Mouse (Mus musculus) neural tube, embryonic 15.5 days (tissue): Measurements from ENCODE around the gene Stam. TPM values are rescaled to one million over a fixed set of nuclear protein-coding genes. Genes with fewer than 3 reads are reported as not detected.

ENCODE experiments used
- ATAC-seq: fragments of 200-750 bp; cut with Nextera tagmentation; 2 replicates; pipeline ENCODE4 v1.8.0; 2017; ENCODE audit warnings: mild to moderate bottlenecking, moderate TSS enrichment, moderate library complexity; ENCODE audit not compliant: low FRiP score
- H3K27ac ChIP-seq: fragments of 300-500 bp; sonication (generic); replicated peaks from 2 replicates; pipeline ENCODE4 v1.5.1; 2015; ENCODE audit warnings: mild to moderate bottlenecking, inconsistent platforms
- H3K27me3 ChIP-seq: fragments of 300-500 bp; sonication (generic); replicated peaks from 2 replicates; pipeline ENCODE4 v1.6.1; 2015; ENCODE audit warnings: inconsistent platforms
- H3K36me3 ChIP-seq: fragments of 300-500 bp; sonication (generic); 2 replicates; pipeline ENCODE4 v1.6.1; 2015; ENCODE audit warnings: inconsistent platforms
- H3K4me1 ChIP-seq: fragments of 300-500 bp; sonication (generic); 2 replicates; pipeline ENCODE4 v1.6.1; 2015; ENCODE audit warnings: inconsistent platforms
- H3K4me2 ChIP-seq: fragments of 300-500 bp; sonication (generic); 2 replicates; pipeline ENCODE4 v1.6.1; 2015; ENCODE audit warnings: inconsistent platforms, mild to moderate bottlenecking, moderate library complexity
- H3K4me3 ChIP-seq: fragments of 300-500 bp; sonication (generic); replicated peaks from 2 replicates; pipeline ENCODE4 v1.5.1; 2015; ENCODE audit warnings: mild to moderate bottlenecking, inconsistent platforms
- H3K9ac ChIP-seq: fragments of 300-500 bp; sonication (generic); replicated peaks from 2 replicates; pipeline ENCODE4 v1.6.1; 2015; ENCODE audit warnings: mild to moderate bottlenecking, inconsistent platforms
- H3K9me3 ChIP-seq: fragments of 300-500 bp; sonication (generic); replicated peaks from 2 replicates; pipeline ENCODE4 v1.6.1; 2016; ENCODE audit warnings: inconsistent platforms
- WGBS: fragments of 180-500 bp; shearing (Covaris S2); methylation state at CpG from one replicate; pipeline ENCODE4 v1.1.7; 2015; ENCODE audit warnings: mixed read lengths; 5-methylcytosine and 5-hydroxymethylcytosine counted together
- polyA plus RNA-seq: library from polyadenylated mRNA; unstranded; fragments of >200 nt; fragmentation: Nextera tagmentation; extraction: Ambion mirVana; gene quantifications from 2 replicates; pipeline ENCODE4 v1.2.1, GENCODE M21; 2015

Stam gene
- 120 and 128 TPM in 2 replicates for polyA plus RNA-seq

DNA sequence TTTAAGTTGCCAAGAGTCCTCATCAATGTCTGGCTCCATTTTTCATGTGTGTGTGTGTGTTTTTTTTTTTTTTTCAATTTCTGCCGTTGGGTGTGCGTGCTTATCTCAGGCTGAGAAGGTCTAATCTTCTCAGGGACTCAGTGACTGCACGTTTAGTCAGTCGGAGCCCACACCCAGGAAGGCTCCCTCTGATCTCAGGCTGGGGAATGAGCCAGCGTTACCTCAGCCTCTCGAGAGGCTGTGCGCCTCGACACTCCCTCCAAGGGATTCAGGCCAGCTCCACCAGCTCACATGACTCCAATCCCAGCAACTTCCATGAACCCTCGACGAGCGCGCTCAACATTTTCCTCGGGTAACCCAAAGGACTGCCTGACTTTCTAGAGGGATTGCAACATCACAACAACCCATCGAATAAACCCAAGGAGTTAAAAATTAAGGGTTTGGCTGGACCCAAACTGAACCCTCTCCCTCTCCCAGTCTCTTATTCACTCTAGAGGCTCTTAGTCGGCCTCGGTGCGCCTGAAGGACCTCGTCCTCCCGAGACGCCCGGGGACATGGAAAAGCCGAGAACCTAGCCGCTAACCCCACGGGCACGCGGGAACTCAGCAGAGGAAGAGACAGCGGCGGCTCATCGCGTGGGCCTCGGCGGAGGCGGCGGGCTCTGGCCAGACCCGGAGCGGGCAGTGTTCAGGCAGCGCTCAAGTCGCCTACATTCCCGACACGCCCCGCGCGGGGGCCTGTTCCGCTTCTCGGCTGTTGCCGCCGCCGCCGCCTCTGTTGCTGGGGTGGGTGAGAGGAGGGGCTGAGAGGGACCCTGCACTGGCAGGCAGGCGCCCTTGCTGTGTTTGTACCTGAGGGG, at the start of gene Stam:
Gene Stam (plus strand): TSS at position 737 of the 859 bp plus-strand sequence.
- H3K9ac ChIP-seq: peak within 1 kb of the TSS; percentile 94
- ATAC-seq: peak; percentile 97
- no peaks in the 10 kb centered on the region for H3K9me3 ChIP-seq
- peak within 1 kb of the TSS; percentile 94 for H3K4me3 ChIP-seq
- H3K27ac ChIP-seq: peak within 1 kb of the TSS; percentile 100
- H3K36me3 ChIP-seq: no peaks in the 10 kb centered on the region
- peaks cover 23% of the 10 kb centered on the region for H3K4me1 ChIP-seq
- WGBS: under 1% methylated on average over 49 of the region's 50 CpGs
- no peaks in the 10 kb centered on the region for H3K27me3 ChIP-seq
- peak within 1 kb of the TSS; percentile 73 for H3K4me2 ChIP-seq

DNA sequence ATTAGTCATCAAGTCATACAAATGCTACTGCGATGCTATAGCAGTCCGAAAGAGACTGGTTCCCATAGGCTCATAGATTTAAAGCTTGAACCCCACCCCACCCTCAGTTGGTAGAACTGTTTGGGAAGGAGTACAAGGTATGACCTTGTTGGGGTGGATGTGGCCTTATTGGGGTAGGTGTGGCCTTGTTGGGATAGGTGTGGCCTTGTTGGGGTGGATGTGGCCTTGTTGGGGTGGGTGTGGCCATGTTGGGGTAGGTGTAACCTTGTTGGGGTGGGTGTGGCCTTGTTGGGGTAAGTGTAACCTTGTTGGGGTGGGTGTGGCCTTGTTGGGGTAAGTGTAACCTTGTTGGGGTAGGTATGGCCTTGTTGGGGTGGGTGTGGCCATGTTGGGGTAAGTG, 32.6 kb upstream of the Stam start:
- Histone ChIP-seq H3K9me3 (no peaks in the 10 kb centered on the region), H3K4me1 (no peaks in the 10 kb centered on the region), H3K4me3 (no peak overlapping the region), H3K9ac (no peak overlapping the region), H3K36me3 (peaks cover 10% of the 10 kb centered on the region), H3K27me3 (no peaks in the 10 kb centered on the region), H3K27ac (no peak overlapping the region), H3K4me2 (no peak overlapping the region)
- ATAC-seq: no peak
- 100% methylated on average over 2 of the region's 2 CpGs for WGBS

DNA sequence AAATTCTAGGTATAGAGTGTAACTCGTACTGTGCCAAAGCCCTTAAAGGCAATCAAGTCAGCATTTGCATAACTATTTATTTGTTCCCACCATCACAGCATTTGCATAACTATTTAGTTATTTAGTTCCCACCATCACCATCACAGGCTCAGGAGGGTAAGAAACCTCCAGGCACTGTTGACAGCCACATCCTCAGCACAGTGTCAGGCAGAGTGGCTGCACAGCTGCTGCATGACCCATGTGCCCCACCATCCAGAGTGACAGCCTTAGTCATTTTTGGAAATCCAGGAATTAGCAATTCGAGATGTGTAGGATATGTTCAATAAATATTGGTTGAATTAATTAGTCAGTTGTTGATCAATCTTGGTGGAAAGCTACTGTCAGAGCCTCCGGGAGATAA, 30.9 kb upstream of the Stam start:
- Histone ChIP-seq H3K27me3 (no peaks in the 10 kb centered on the region), H3K4me3 (no peak overlapping the region), H3K9me3 (no peaks in the 10 kb centered on the region), H3K9ac (no peak overlapping the region), H3K36me3 (peaks cover 10% of the 10 kb centered on the region), H3K4me1 (no peaks in the 10 kb centered on the region), H3K4me2 (no peak overlapping the region), H3K27ac (no peak overlapping the region)
- no peak for ATAC-seq
- WGBS: 68% methylated on average over 3 of the region's 3 CpGs

DNA sequence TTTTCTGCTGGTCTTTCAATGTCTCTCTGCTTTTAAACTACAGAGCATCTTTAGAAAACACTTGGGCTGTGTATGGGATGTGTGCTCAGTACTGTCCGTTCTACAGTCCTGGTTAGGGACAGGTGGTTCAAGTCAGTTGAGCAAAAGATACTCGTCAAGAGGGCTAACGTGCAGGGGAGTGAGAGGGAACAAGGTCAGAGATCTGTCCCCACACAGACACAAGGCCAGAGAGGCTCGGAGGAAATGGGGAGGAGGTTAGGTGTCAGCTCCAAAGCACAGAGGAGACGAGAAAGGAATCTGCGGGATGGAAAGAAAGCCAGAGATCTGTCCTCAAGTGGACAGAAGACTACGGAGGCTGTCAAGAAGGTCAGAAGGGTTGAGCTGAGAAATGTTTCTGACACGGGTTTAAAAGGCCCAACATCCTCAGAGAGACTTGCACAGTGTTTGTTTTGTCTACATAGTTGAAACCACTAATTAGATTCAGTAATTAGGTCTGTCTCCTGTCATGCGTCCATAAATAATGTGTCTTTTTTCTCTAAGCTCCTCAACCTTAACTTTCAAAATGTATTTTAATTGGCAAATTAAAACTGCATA, 30.2 kb upstream of the Stam start:
- no peaks in the 10 kb centered on the region for H3K9me3 ChIP-seq
- no peak overlapping the region for H3K4me2 ChIP-seq
- H3K27ac ChIP-seq: no peak overlapping the region
- WGBS: 72% methylated on average over 9 of the region's 9 CpGs
- peaks cover 10% of the 10 kb centered on the region for H3K36me3 ChIP-seq
- no peak overlapping the region for H3K4me3 ChIP-seq
- no peak overlapping the region for H3K9ac ChIP-seq
- H3K27me3 ChIP-seq: no peaks in the 10 kb centered on the region
- ATAC-seq: no peak
- H3K4me1 ChIP-seq: 0 out of 2 replicates have a peak, but pooled peaks cover 3% of the 10 kb centered on the region

DNA sequence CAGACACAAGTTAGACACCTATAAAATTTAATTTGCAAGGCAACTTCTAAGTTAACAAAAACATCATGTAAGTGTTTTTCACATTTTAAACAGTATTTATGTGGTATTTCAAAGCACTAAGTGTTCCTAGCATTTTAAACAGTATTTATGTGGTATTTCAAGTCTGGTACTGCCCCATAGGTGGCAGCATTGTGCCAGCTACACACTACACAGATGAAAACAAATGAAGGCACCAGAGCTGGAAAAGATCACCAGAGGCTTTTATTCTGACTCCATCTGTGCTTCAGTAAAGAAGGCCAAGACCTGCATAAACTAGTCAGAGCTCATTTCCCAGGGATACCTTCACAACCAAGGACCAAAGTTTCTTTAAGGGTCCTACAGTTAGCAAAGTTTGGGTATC, 25.5 kb upstream of the Stam start:
- Histone ChIP-seq H3K4me3 (no peak overlapping the region), H3K27ac (no peak overlapping the region), H3K27me3 (no peaks in the 10 kb centered on the region), H3K4me2 (no peak overlapping the region), H3K4me1 (0 out of 2 replicates have a peak, but pooled peaks cover 4% of the 10 kb centered on the region), H3K36me3 (no peaks in the 10 kb centered on the region), H3K9me3 (no peaks in the 10 kb centered on the region), H3K9ac (no peak overlapping the region)
- peak; percentile 87 for ATAC-seq

DNA sequence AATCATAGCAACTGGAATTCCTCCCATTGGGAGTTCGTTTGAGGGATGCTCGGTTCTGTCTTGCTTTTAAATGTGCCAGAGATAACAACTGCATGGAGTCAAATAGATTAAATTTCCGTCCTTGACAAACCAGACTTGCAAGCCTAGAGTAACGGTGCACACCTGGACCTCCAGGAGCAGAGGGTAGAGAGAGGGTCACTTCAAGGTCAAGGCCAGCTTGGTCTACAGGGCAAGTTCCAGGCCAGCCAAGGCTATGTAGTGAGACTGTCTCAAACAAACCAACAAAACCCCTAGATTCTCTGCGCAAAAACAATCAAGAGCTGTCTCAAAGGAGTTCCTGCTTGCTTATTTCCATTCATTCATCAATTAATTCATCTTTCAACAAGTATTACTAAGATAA, 25.1 kb upstream of the Stam start:
- peak; percentile 10; the same call in 1 of the 2 replicates for ATAC-seq
- no peak overlapping the region for H3K4me2 ChIP-seq
- no peaks in the 10 kb centered on the region for H3K36me3 ChIP-seq
- H3K4me1 ChIP-seq: peaks cover 8% of the 10 kb centered on the region
- no peak overlapping the region for H3K4me3 ChIP-seq
- H3K27ac ChIP-seq: no peak overlapping the region
- H3K27me3 ChIP-seq: no peaks in the 10 kb centered on the region
- no peak overlapping the region for H3K9ac ChIP-seq
- no peaks in the 10 kb centered on the region for H3K9me3 ChIP-seq
- WGBS: 81% methylated on average over 5 of the region's 5 CpGs

DNA sequence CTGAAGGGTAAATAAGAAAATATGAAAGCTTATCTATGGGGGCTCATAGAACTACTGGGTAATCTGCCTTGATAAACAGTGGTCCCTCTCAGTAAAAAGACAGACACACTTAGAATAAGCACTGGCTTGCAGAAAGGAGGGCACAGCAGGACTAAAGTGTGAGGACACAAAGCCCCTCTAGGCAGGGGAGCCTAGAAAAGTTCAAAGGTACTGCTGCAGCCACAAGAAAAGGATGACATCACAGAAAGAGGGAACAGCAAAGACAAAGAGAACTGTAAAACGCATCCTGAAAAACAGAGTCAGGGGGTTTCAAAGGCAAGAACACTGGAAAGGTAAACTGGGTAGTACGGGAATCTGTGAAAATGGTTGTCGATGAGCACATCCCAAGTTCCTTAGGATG, 20.3 kb upstream of the Stam start:
- no peak overlapping the region for H3K9ac ChIP-seq
- no peaks in the 10 kb centered on the region for H3K9me3 ChIP-seq
- ATAC-seq: no peak
- peaks cover 17% of the 10 kb centered on the region for H3K4me1 ChIP-seq
- no peaks in the 10 kb centered on the region for H3K36me3 ChIP-seq
- H3K27ac ChIP-seq: no peak overlapping the region
- H3K4me2 ChIP-seq: 0 out of 2 replicates have a peak overlapping the region, but pooled peaks have one; percentile 78
- no peaks in the 10 kb centered on the region for H3K27me3 ChIP-seq
- 33% methylated on average over 3 of the region's 3 CpGs for WGBS
- no peak overlapping the region for H3K4me3 ChIP-seq

DNA sequence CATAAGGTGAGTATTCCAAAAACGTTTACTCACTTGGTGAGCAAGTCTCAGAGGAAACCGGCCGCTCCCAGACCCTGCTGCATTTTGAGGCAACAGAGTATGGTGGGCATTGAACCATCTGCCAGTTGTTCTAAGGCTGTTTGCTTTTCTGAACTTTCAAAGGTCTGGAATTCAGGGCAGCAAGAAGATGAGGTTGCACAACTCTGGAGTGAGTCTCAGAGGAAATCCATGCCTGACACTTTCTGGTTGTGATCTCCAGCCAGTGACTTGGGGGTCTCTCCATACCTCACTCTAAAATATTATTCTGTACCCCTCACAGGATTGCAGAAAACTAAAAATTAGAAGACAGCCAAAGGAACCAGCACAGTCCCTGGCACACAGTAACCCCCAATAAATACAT, 19.7 kb upstream of the Stam start:
- H3K9me3 ChIP-seq: no peaks in the 10 kb centered on the region
- H3K27ac ChIP-seq: no peak overlapping the region
- peak overlapping the region; percentile 78 for H3K4me2 ChIP-seq
- H3K27me3 ChIP-seq: no peaks in the 10 kb centered on the region
- no peak for ATAC-seq
- H3K4me3 ChIP-seq: peak overlapping the region; percentile 12
- H3K36me3 ChIP-seq: no peaks in the 10 kb centered on the region
- peaks cover 16% of the 10 kb centered on the region for H3K4me1 ChIP-seq
- WGBS: 46% methylated on average over 3 of the region's 3 CpGs
- H3K9ac ChIP-seq: no peak overlapping the region

DNA sequence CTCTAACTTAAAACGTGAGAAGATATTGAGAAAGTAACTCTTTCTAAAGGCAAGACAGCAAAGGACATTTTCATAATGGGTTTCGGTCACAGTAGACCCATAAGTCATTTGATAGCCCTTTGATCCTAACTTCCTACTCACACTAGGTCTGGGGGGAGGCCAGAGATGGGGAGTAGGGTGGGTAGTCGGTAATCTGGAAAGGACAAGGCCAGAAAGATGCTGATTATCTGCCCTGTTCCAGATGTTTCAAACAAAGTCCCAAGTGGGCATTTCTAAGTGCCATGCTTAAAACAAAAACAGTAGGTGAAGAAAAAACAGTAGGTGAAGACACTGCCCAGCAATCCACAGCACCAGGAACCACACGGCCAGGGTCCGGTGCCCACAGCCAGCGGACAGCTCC, 19.2 kb upstream of the Stam start:
- Histone ChIP-seq H3K36me3 (no peaks in the 10 kb centered on the region), H3K9ac (peak overlapping the region; percentile 79), H3K4me3 (peak overlapping the region; percentile 74), H3K4me2 (peak overlapping the region; percentile 78), H3K27me3 (no peaks in the 10 kb centered on the region), H3K9me3 (no peaks in the 10 kb centered on the region), H3K27ac (peak overlapping the region; percentile 97), H3K4me1 (peaks cover 16% of the 10 kb centered on the region)
- ATAC-seq: peak; percentile 19
- WGBS: 3% methylated on average over 6 of the region's 6 CpGs

DNA sequence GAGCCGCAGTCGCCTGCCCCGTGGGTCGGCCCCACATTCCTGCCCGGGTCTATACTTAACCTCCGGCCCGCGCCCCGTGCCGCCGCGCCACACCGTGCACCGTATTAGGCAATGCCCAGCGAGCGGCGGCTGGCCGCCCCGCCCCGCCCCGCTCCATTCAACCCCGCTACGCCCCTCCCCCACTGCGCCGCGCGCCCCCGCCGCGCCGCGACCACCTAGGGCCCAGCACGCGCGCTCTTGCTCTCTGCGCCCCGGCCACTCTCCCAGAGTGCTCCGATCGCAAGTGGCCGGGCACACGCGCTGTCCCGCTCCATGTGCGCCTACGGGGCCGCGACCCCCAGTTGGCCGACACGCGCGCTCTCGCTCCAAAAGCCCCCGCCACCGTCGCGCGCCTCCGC, 18.7 kb upstream of the Stam start:
- Histone ChIP-seq H3K4me2 (peak overlapping the region; percentile 78), H3K36me3 (no peaks in the 10 kb centered on the region), H3K27ac (peak overlapping the region; percentile 97), H3K9me3 (no peaks in the 10 kb centered on the region), H3K4me3 (peak overlapping the region; percentile 74), H3K9ac (peak overlapping the region; percentile 79), H3K27me3 (no peaks in the 10 kb centered on the region), H3K4me1 (peaks cover 16% of the 10 kb centered on the region)
- WGBS: under 1% methylated on average over 57 of the region's 58 CpGs
- ATAC-seq: peak; percentile 91

DNA sequence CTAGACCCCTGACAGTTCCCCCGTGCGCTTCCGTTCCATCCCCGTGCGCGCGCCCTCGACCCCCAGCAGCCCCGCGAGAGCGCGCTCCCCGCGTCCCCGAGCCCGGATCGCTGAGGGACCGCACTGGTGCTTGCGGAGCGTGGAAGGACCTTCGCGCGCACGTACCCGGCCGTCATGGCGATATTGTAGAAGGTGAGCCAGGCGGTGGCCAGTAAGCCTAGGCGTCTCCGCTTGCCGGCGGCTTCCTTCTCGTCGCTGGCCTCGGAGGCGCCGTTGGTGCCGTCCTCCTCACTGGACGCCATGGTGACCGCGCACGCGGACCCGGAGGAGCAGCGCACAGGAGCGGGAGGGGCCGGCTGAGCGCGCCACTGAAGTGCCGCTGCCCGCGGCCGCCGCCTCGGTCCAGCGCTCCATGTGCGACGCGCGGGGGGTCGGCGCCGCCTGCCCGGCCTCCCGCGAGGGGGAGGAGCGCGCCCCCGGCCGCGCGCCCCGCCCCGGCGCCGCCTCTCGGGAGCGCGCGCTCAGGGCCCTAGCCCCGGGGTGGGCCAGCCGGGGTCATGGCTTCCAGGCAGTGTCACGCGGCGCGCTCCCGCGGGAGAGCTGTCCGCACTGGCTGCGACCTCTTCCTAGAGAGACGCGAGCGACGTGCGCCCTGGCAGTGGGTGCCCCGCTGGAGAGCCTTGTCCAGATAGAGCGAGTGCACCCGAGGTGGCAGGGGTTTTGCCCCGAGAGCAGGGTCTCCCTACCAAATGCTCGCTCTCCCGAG, 18.1 kb upstream of the Stam start, which contains the start of gene Hacd1:
Gene Hacd1 (minus strand): TSS at position 570 of the 766 bp plus-strand sequence.
- Histone ChIP-seq H3K4me3 (peak within 1 kb of the TSS; percentile 74), H3K4me1 (peaks cover 16% of the 10 kb centered on the region), H3K27me3 (no peaks in the 10 kb centered on the region), H3K36me3 (no peaks in the 10 kb centered on the region), H3K27ac (peak within 1 kb of the TSS; percentile 97), H3K4me2 (peak within 1 kb of the TSS; percentile 78), H3K9ac (peak within 1 kb of the TSS; percentile 79), H3K9me3 (no peaks in the 10 kb centered on the region)
- under 1% methylated on average over 55 of the region's 101 CpGs for WGBS
- peak; percentile 94 for ATAC-seq
